Mouse (Mus musculus) layer of hippocampus, postnatal 10 days (tissue): ENCODE measurements around the gene Col28a1. TPM values are rescaled to one million over a fixed set of nuclear protein-coding genes. Genes with fewer than 3 reads are reported as not detected.

Experiments used
- DNase-seq, 2 experiments: peaks; one replicate each; pipeline ENCODE4 v3.0.0; 2021; ENCODE audit warnings: low spot score in 2 of 2
- total RNA-seq, 2 experiments: library from RNA; stranded (reverse); gene quantifications; 2 replicates each; pipeline ENCODE4 v1.2.3; 2021

Gene Col28a1
- total RNA-seq, 2 experiments from 2014 or later = 0.91 to 0.96 TPM

DNA sequence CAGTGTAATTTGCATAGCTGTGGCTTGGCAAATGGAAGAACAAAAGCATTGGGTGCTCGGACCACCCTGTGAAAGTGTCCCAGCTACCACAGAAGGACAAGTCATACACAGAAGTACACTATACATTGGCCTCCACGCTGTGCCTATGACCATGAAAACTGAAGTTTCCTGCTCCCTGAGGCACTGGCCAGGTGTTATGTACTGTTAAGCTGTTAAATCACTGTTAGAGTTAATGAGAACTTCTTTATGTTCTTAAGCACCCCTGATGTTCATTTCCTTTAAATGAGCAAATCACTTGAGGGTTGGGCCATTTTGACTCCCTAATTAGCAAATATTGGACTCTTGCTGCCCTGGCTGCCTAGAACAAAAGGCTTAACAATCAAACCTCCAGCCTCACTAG, 73.3 kb downstream of the Col28a1 start:
- DNase-seq = no peak

DNA sequence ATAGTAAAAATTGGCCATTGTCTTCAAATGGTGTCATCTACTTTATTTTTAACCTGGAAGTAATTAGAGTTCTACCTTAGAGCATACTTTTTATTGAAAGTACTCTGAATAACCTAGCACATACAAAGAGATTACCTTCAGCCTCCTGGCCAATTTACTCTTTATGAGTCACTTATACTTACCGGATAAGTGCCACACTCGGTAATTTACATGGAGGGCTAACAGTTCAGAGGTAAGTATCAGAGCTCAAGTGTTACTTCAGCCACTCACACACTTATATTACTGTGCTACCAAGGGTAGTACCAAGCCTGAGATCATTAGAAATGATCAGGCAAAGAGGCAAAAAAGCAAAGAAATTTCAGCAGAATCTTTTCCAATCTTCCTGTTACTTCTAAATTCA, 73.8 kb downstream of the Col28a1 start:
- no peak for DNase-seq

- DNase-seq = no peak
These were observed 86.3 kb downstream of the Col28a1 start for GRCm38 (mm10) chr6:8105870-8106706.

- no peak for DNase-seq
These were observed 91.2 kb downstream of the Col28a1 start for GRCm38 (mm10) chr6:8101224-8101623.

DNA sequence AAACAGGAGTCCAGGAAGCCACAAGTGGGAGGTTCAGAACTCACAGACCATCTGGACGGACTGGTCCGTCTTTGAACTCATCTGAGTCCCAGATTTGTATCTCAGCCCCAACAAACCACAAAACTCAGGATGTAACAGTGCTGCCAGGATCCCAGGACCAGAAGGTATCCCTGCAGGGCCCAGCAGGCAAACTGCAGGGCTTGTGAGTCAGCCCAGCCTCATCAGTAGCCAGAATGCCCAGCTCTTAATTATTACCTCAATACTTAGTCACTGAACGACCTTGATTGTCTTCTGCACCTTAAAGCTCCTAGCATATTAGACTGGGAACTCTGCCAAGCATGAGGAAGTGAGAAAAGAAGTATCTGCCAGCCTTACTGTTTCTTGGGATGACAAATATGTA, 96.6 kb downstream of the Col28a1 start:
- DNase-seq = no peak

DNA sequence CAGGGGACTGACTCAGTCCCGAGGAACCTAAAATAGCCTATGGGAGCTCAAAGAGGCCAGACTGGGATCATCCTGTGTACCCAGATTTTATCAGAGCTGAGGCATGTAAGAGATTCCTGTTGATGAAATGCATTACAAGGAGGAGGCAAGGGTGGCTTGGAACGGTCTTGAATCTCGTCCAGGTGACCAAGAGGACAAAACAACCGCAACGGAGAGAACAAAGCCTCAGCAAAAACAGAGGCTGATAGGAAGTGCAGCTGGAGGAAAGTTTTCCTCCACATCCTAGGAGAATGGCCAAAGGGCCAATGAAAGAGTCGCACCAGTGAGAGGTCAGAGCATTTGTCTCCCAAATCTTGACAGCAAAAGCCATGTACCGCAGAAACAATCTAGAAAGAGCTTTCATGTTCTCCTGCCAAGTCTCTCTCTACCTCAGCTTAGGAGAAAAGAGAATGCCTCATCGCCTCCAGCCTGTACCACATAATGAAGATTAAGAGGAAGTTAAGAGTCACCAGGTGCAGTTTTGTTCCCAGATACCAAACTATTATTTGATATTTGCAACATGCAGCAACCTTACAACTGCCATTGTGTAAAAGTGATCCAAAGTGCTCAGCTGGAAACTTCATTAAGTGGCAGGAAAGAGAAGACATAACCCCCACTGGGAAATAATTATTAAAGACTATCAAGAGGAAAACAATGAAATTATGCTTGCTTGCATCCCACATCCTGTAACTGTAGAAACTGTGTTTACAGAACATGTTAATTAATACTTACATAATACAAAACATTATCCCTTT, 98.1 kb downstream of the Col28a1 start:
- DNase-seq = no peak

DNA sequence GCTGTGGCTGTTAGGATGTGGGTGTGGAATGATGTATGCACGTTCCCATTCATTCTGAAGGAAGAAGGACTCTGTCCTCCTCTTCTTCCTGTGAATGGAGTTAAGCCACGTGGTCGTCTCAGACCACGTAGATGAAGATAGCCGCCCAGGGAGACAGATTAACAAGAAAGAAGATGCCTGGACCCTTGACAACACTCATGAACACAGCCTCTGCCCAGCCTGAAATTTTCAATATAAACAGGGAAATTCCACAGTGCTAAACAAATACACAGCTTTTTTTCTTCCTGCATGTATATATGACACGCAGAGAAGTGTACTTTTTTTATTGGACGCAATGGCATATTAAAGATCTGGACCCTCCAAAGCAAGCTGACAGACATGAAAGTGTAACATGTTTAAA, 98.9 kb downstream of the Col28a1 start:
- no peak for DNase-seq

DNA sequence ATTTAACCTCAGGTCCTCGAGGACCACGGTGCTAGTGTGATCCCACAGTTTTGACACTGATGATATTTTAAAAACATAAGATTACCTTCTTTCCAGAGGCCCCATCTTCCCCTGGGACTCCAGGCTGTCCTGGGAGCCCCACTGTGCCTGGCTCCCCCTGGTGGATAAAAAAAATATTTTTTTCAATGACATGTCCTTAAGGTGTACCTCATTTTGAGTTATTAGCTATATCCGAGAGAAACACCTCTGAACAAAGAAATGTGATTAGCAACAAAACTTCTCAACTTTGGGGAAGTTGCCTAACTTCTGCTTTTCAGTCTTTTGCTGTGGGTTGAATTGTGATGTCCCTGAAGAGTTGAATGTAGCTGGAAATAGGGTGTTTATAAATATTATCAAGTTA, 105.6 kb downstream of the Col28a1 start:
- no peak for DNase-seq

DNA sequence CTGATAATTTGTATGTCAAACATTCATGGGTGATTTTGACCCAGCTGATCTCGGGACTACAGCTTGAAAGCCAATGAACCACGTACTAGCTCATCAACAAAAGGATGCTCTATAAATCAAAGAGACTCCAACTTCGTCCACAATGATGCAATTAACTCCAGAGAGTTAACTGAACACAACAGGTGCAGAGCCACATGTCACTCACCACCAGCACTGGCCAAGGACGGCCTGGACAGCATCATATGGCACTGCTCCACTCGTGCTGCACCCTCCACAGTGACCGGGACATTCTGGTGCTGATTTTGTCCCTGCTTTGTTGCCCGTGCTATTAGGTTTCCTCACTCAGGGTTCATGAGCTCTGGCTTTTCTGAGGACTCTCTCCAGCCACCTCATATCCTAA, 107.6 kb downstream of the Col28a1 start:
- DNase-seq = no peak

DNA sequence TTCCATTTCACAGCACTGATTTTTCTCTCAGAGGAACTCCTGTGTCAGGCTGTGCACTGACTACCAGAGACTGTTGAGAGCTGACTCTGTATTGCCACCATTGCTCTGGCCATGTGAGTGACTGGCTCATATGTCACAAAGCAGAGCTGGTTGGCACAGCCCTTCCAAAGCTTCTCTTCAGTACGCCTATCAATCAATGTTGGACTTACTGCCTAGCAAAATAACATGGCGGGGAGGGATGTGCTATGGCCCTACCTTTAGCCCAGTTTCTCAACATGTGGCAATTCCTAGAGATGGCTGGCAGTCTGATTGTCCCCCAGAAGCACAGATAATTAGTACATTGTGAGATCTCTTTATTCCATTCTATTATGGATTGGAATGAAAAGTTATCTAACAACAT, 109.2 kb downstream of the Col28a1 start:
- DNase-seq = no peak

- no peak for DNase-seq
These were observed 114.8 kb downstream of the Col28a1 start for GRCm38 (mm10) chr6:8077572-8078146.

GRCm38 (mm10) chr6:8074914-8075313, 117.5 kb downstream of the Col28a1 start:
- no peak for DNase-seq

- DNase-seq = peak; percentile 9 to 21
These were observed 123.4 kb downstream of the Col28a1 start for GRCm38 (mm10) chr6:8068979-8069378.

- no peak for DNase-seq
These were observed 124.0 kb downstream of the Col28a1 start for GRCm38 (mm10) chr6:8068394-8068793.

DNA sequence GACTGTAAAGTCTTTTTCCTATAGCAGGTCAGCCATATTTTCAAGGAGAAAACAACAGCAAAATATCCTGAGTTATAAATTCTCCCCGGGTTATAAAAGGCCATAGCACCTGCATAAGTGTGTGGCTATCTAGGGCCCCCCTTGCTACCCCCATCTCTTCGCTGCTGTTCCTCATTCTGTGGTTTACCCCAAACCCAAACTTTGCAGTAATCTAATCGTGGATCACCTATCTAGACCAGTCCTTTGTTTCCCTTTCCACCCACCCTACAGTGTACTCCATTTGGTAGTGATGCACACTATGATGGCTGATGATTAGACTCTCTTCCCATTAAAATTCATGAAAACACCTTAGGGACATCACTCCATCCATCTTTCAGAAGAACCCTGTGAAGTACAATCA, 125.3 kb downstream of the Col28a1 start:
- no peak for DNase-seq

GRCm38 (mm10) chr6:8066208-8066607, 126.2 kb downstream of the Col28a1 start:
- peak; percentile 25 to 26 for DNase-seq

- DNase-seq = no peak
These were observed 133.2 kb downstream of the Col28a1 start for GRCm38 (mm10) chr6:8059199-8059598.

- DNase-seq = no peak
These were observed 144.2 kb downstream of the Col28a1 start for GRCm38 (mm10) chr6:8048216-8048615.

DNA sequence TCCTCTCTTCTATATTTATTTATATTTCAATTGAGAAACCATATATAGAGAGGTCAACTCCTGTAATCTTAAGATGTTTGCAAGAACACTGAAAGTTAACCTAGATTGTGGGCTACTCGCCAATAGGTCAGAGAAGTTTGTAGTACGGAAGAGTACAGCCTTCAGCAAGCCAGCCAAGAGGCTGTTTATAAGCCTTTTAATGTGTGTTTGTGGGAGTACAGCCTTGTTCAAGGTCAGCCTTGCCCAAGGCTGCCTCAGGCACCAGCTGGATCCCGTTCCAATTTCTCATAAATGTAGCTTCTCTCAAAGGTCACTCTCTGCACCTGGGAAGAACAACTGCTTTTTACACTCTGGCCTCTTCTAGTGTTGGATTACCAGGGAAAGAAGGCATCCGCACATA, 146.0 kb downstream of the Col28a1 start:
- DNase-seq = no peak

DNA sequence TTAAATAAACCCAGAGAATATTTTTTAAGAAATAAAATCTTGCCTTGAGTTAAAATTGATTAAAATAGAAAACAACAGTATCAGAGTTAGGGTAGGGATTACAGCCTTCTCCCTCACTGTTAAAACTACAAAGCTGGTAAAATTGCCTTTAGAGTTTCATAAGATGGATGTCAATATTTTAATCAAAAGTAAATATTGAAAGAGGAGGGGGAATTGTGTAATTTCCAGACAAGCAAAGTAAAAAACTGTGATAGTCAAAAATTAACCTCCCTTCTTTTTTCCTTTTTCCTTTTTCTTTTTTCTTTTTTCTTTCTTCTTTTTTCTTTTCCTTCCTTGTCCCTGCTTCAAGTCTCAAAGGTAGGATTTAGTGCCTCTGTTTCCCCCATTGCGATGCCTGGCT, 146.6 kb downstream of the Col28a1 start:
- DNase-seq = no peak

GRCm38 (mm10) chr6:8028711-8029110, 163.7 kb downstream of the Col28a1 start:
- DNase-seq = no peak
